Mouse (Mus musculus) midbrain, embryonic 10.5 days (tissue): ENCODE data around the gene Cfap74. TPM values are rescaled to one million over a fixed set of nuclear protein-coding genes. Genes with fewer than 3 reads are reported as not detected.

Experiments
- DNase-seq: peaks from one replicate; pipeline ENCODE4 v3.0.0-alpha.2; 2017; ENCODE audit warnings: low spot score
- H3K27ac ChIP-seq: fragments of 300-500 bp; sonication (generic); replicated peaks from 2 replicates; pipeline ENCODE4 v1.5.1; 2016; ENCODE audit warnings: mild to moderate bottlenecking
- H3K27me3 ChIP-seq: fragments of 300-500 bp; sonication (generic); 2 replicates; pipeline ENCODE4 v1.6.1; 2016; ENCODE audit warnings: low read depth, mild to moderate bottlenecking; ENCODE audit not compliant: poor library complexity, severe bottlenecking
- H3K36me3 ChIP-seq: fragments of 300-500 bp; sonication (generic); 2 replicates; pipeline ENCODE4 v1.6.1; 2016; ENCODE audit warnings: mild to moderate bottlenecking, moderate library complexity
- H3K4me1 ChIP-seq: fragments of 300-500 bp; sonication (generic); 2 replicates; pipeline ENCODE4 v1.6.1; 2016
- H3K4me3 ChIP-seq: fragments of 300-500 bp; sonication (generic); 2 replicates; pipeline ENCODE4 v1.5.1; 2016; ENCODE audit warnings: mild to moderate bottlenecking, moderate library complexity
- H3K9me3 ChIP-seq: fragments of 300-500 bp; sonication (generic); replicated peaks from 2 replicates; pipeline ENCODE4 v1.6.1; 2016; ENCODE audit warnings: mild to moderate bottlenecking
- WGBS: fragments of 180-500 bp; shearing (Covaris S2); methylation state at CpG from one replicate; pipeline ENCODE4 v1.1.7; 2016; 5-methylcytosine and 5-hydroxymethylcytosine counted together
- polyA plus RNA-seq: library from polyadenylated mRNA; unstranded; fragments of >200 nt; fragmentation: Nextera tagmentation; extraction: Ambion mirVana; gene quantifications from 2 replicates; pipeline ENCODE4 v1.2.1, GENCODE M21; 2016

The Cfap74 gene
- polyA plus RNA-seq, 1 experiment from 2014 or later = 7.8 TPM

- Histone ChIP-seq H3K36me3 (no peaks in the 10 kb centered on the region), H3K4me3 (no peak overlapping the region), H3K4me1 (peaks cover 13% of the 10 kb centered on the region), H3K27ac (no peak overlapping the region), H3K9me3 (no peaks in the 10 kb centered on the region), H3K27me3 (no peaks in the 10 kb centered on the region)
- WGBS = 30% methylated on average over 9 of the region's 9 CpGs
- no peak for DNase-seq
These were observed 26.2 kb upstream of the Cfap74 start for GRCm38 (mm10) chr4:155382752-155383151.

GRCm38 (mm10) chr4:155383326-155383725, 25.7 kb upstream of the Cfap74 start:
- Histone ChIP-seq H3K4me3 (no peak overlapping the region), H3K4me1 (peaks cover 13% of the 10 kb centered on the region)

GRCm38 (mm10) chr4:155387166-155387565, 21.8 kb upstream of the Cfap74 start:
- no peaks in the 10 kb centered on the region for H3K9me3 ChIP-seq
- no peak for DNase-seq
- no peaks in the 10 kb centered on the region for H3K36me3 ChIP-seq
- no peak overlapping the region for H3K4me3 ChIP-seq
- H3K27ac ChIP-seq = no peak overlapping the region
- no peaks in the 10 kb centered on the region for H3K27me3 ChIP-seq
- 85% methylated on average over 8 of the region's 8 CpGs for WGBS
- peaks cover 9% of the 10 kb centered on the region for H3K4me1 ChIP-seq

More at GRCm38 (mm10) chr4:155383326-155383725, 25.7 kb upstream of the Cfap74 start:
- Histone ChIP-seq H3K27me3 (no peaks in the 10 kb centered on the region), H3K27ac (no peak overlapping the region), H3K9me3 (no peaks in the 10 kb centered on the region), H3K36me3 (no peaks in the 10 kb centered on the region)
- WGBS = 76% methylated on average over 4 of the region's 4 CpGs
- DNase-seq = no peak

DNA sequence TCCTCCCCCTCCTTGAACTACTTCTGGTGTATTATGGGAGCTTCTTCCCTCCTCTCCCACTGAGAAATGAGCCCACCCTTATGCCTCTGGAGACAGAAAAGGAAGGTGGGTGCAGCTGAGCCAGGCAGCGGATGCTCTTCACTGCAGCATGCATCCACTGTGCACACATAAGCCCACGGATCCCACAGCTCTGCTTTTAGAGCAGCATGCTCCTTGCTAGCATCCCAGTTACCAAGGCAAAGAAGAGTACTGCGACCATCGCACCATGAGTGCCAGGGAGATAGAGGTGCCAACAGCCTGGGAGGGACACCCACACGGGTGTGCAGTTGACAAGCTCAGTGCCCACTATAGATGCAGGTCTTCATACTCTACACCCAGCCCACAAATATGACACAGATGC, 13.5 kb upstream of the Cfap74 start:
- DNase-seq = no peak
- Histone ChIP-seq H3K27ac (no peak overlapping the region), H3K9me3 (no peaks in the 10 kb centered on the region), H3K36me3 (no peaks in the 10 kb centered on the region), H3K27me3 (peaks cover 57% of the 10 kb centered on the region), H3K4me1 (peaks cover 13% of the 10 kb centered on the region), H3K4me3 (no peak overlapping the region)
- WGBS = 89% methylated on average over 5 of the region's 5 CpGs

GRCm38 (mm10) chr4:155396751-155397150, 12.2 kb upstream of the Cfap74 start:
- H3K4me3 ChIP-seq = no peak overlapping the region
- no peaks in the 10 kb centered on the region for H3K36me3 ChIP-seq
- DNase-seq = no peak
- H3K4me1 ChIP-seq = peaks cover 13% of the 10 kb centered on the region
- H3K27ac ChIP-seq = no peak overlapping the region
- 87% methylated on average over 4 of the region's 4 CpGs for WGBS
- peaks cover 58% of the 10 kb centered on the region for H3K27me3 ChIP-seq
- H3K9me3 ChIP-seq = no peaks in the 10 kb centered on the region

- H3K36me3 ChIP-seq = no peaks in the 10 kb centered on the region
These were observed 11.3 kb upstream of the Cfap74 start, which contains the start of gene Gabrd for GRCm38 (mm10) chr4:155397511-155398221. Gabrd (minus strand) TSS chr4:155398112.

DNA sequence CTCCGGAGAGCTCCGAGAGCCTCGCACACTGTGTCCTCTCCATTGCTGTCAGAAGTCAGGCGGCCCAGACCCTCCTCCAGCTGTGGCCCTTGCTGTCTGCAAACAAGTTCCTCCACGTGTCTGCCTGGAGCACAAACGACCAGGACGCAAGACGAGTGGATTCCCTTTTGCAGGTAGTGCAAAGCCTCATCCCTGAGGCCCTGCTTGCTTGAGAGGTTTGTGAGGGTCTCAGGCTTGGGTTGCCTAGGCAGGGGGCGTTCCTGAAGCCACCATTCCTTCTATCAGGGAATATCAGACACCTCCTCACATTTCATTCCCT, 10.8 kb upstream of the Cfap74 start:
- peaks cover 13% of the 10 kb centered on the region for H3K4me1 ChIP-seq
- H3K36me3 ChIP-seq = no peaks in the 10 kb centered on the region
- H3K27ac ChIP-seq = no peak overlapping the region
- WGBS = 2% methylated on average over 9 of the region's 9 CpGs
- DNase-seq = peak; percentile 19
- H3K27me3 ChIP-seq = peaks cover 58% of the 10 kb centered on the region
- H3K9me3 ChIP-seq = no peaks in the 10 kb centered on the region
- peak overlapping the region; percentile 51 for H3K4me3 ChIP-seq

More at GRCm38 (mm10) chr4:155397511-155398221, 11.3 kb upstream of the Cfap74 start, which contains the start of gene Gabrd:
- Histone ChIP-seq H3K4me1 (peaks cover 13% of the 10 kb centered on the region), H3K27ac (no peak within 1 kb of the TSS), H3K27me3 (peaks cover 58% of the 10 kb centered on the region), H3K9me3 (no peaks in the 10 kb centered on the region), H3K4me3 (peak within 1 kb of the TSS; percentile 51)
- under 1% methylated on average over 57 of the region's 57 CpGs for WGBS
- DNase-seq = peak; percentile 62

DNA sequence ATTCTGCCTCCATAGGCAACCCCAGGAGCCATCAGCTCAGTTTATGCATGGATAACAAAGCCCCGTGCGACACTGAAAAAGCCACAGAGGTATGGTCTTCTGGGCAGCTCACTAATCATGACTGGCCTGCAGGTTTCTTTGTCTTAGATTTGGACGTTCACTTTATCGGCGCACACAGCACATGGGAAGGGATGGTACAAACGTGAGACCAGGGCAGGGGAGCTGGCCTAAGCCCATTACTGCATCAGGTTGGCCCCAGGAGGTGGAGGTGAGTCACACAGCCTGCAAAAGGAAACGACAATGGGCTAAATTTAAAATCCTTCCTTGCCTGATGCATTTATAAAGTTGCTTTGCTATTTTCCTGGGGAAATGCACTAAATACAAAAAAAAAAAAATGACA, 7.9 kb upstream of the Cfap74 start:
- no peak for DNase-seq
- Histone ChIP-seq H3K36me3 (no peaks in the 10 kb centered on the region), H3K4me3 (no peak overlapping the region), H3K4me1 (peaks cover 13% of the 10 kb centered on the region), H3K27ac (no peak overlapping the region), H3K27me3 (peaks cover 44% of the 10 kb centered on the region), H3K9me3 (no peaks in the 10 kb centered on the region)
- whole genome bisulfite sequencing = 71% methylated on average over 7 of the region's 7 CpGs

DNA sequence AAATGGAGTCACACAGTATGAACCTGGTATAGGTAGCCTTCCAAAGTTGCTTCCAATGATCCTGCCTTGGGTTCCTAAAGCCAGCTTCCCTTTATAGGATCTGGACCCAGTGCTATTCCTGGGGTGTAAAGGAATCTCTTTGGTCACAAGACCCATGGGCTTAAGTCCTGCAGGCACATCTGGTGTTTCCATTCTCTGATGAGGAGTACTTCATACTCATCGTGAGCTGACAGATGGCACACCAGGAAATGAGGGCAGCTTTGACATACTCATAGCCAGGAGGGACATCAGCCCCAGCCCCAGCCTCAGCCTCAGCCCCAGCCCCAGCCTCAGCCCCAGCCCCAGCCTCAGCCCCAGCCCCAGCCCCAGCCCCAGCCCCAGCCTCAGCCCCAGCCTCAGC, 6.5 kb upstream of the Cfap74 start:
- Histone ChIP-seq H3K4me3 (no peak overlapping the region), H3K27ac (no peak overlapping the region), H3K36me3 (no peaks in the 10 kb centered on the region), H3K9me3 (no peaks in the 10 kb centered on the region), H3K27me3 (peaks cover 36% of the 10 kb centered on the region), H3K4me1 (peaks cover 9% of the 10 kb centered on the region)
- DNase-seq = no peak
- WGBS = 79% methylated on average over 1 of the region's 1 CpGs

GRCm38 (mm10) chr4:155408695-155409057, 314 bp upstream of the Cfap74 start:
- peak overlapping the region; percentile 89 for H3K27ac ChIP-seq
- DNase-seq = no peak
- H3K4me1 ChIP-seq = peaks cover 21% of the 10 kb centered on the region
- H3K36me3 ChIP-seq = no peaks in the 10 kb centered on the region
- H3K27me3 ChIP-seq = 0 out of 2 replicates have a peak, but pooled peaks cover 6% of the 10 kb centered on the region
- WGBS = 2% methylated on average over 8 of the region's 8 CpGs
- peak overlapping the region; percentile 69 for H3K4me3 ChIP-seq
- no peaks in the 10 kb centered on the region for H3K9me3 ChIP-seq

GRCm38 (mm10) chr4:155412124-155412523, 3.1 kb downstream of the Cfap74 start:
- H3K4me1 ChIP-seq = peaks cover 21% of the 10 kb centered on the region
- H3K4me3 ChIP-seq = no peak overlapping the region
- no peaks in the 10 kb centered on the region for H3K9me3 ChIP-seq
- WGBS = 92% methylated on average over 6 of the region's 6 CpGs
- H3K27ac ChIP-seq = no peak overlapping the region
- no peaks in the 10 kb centered on the region for H3K36me3 ChIP-seq
- H3K27me3 ChIP-seq = 0 out of 2 replicates have a peak, but pooled peaks cover 4% of the 10 kb centered on the region
- no peak for DNase-seq

DNA sequence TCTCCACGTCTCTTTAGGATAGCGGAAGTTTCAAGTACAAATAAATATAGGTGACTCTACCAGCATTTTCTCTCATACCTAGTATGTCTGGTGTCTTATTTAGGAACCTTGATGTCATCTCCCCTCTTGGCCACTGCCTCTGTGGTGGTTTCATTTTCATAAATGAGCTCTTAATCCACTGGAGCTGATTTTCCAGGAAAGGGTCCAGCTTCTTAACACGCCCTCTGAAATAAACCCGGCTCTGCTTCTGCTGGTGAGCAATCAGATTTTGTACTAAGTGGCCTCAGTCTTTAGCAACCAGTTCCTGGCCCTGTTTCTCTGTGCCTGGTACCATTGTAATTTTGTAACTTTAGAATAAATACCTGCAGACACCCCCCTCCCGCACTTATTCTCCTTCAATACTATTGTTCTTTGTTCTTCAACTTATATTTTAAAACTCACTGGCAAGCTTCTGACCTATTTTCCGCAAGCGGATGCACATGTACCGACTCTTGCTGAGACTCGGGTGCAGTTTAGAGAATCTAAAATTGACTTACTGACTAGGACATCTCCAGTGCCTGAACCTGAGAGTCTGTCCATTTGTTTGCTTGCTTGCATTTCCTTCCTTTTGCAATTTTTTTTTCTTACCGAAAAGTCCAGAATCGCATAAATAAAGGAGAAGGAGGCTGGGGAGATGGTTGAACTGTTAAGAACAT, 4.8 kb downstream of the Cfap74 start:
- 93% methylated on average over 11 of the region's 11 CpGs for WGBS
- H3K27ac ChIP-seq = no peak overlapping the region
- no peak for DNase-seq
- no peak overlapping the region for H3K4me3 ChIP-seq
- no peaks in the 10 kb centered on the region for H3K27me3 ChIP-seq
- peaks cover 16% of the 10 kb centered on the region for H3K4me1 ChIP-seq
- no peaks in the 10 kb centered on the region for H3K9me3 ChIP-seq
- peaks cover 4% of the 10 kb centered on the region for H3K36me3 ChIP-seq

DNA sequence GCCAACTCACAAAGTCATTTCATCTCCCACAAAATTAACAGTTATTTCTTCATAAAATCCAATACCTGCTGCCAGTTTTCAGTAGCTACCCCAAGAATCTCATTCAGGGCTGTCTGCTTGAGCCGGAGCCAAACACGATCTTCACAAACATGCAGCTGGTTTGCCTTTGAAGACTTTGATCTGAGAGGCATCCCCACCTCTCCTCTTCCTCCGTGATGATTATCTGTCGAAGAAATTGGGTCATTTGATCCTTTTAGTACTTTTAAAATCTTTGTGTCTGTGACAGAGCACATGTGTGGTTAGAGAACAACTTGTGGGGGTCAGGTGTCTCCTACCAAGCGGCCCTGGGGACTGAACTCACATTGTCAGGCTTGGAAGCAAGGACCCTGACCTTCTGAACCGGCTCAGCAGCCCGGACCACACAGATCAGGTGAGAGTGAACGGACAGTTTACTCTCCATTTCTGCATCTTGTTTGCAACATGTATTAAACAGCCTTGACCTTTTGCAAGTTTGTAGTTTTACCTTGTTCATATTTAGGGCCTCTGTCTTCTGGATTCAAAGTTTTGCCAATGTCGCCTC, 5.8 kb downstream of the Cfap74 start:
- Histone ChIP-seq H3K9me3 (no peaks in the 10 kb centered on the region), H3K27me3 (no peaks in the 10 kb centered on the region), H3K4me1 (peaks cover 10% of the 10 kb centered on the region), H3K36me3 (peaks cover 12% of the 10 kb centered on the region), H3K4me3 (no peak overlapping the region), H3K27ac (no peak overlapping the region)
- 84% methylated on average over 9 of the region's 9 CpGs for WGBS
- DNase-seq = no peak
